13 mouse cellular contexts compared by ENCODE assay signal in genomic region chr3:57429486-57429885, GRCm38 (mm10). TPM values are rescaled to one million over a fixed set of nuclear protein-coding genes. Genes with fewer than 3 reads are reported as not detected.
DNase-seq lines count a peak whose midpoint lies in the region; ATAC-seq and TF ChIP-seq lines count a peak whose summit lies in the region.
"Had no signal": no experiment of that assay in that cellular context is flagged by ENCODE, and none has a peak within 500 bp of the region (broad histone marks: within the 10 kb centered on the region; RNA-seq: fewer than 3 reads in every experiment).

No protein-coding gene starts in this region.

- H3K4me1 ChIP-seq in liver, adult 2 months (ENCODE audit: control insufficient read depth, insufficient read depth, low read length), result peaks cover 11% of the 10 kb centered on the region
- H3K4me1 ChIP-seq in liver, embryonic 12.5 days, result no peaks in the 10 kb centered on the region
- peaks cover 4% of the 10 kb centered on the region; the same call in 1 of the 2 replicates for H3K4me1 ChIP-seq in heart, embryonic 10.5 days
- H3K4me1 ChIP-seq in kidney, embryonic 15.5 days, result peaks cover 19% of the 10 kb centered on the region

- no peak for ATAC-seq in liver, embryonic 12.5 days
- ATAC-seq in kidney, embryonic 15.5 days (replicated peaks; ENCODE audit: low FRiP score), result no peak

- no peaks in the 10 kb centered on the region for H3K27me3 ChIP-seq in liver, adult 2 months (ENCODE audit: control insufficient read depth, insufficient read depth, low read length)
- no peaks in the 10 kb centered on the region for H3K27me3 ChIP-seq in liver, embryonic 12.5 days (replicated peaks)
- no peaks in the 10 kb centered on the region for H3K27me3 ChIP-seq in heart, embryonic 10.5 days (ENCODE audit: insufficient read depth, poor library complexity, severe bottlenecking)
- no peaks in the 10 kb centered on the region for H3K27me3 ChIP-seq in kidney, embryonic 15.5 days
- H3K27me3 ChIP-seq: neural tube, embryonic 13.5 days had no signal

- peak; percentile 59 for DNase-seq in liver, adult 2 months (ENCODE audit: extremely low read depth, low read depth, low spot score)
- DNase-seq in heart, embryonic 10.5 days (ENCODE audit: low spot score), result no peak
- DNase-seq in telencephalon, adult 2 months (ENCODE audit: low read depth, low spot score), result peak; percentile 1
- no peak for DNase-seq in cerebellum, adult 11 months
- no peak for DNase-seq in MN1 (ENCODE audit: low spot score)
- DNase-seq: cerebellum, postnatal 10 days; thymus, postnatal 25 days had no signal

- H3K27ac ChIP-seq in liver, adult 2 months (replicated peaks; ENCODE audit: insufficient read depth, low read depth, low read length), result no peak overlapping the region
- no peak overlapping the region for H3K27ac ChIP-seq in liver, embryonic 12.5 days
- 0 out of 2 replicates have a peak overlapping the region, but pooled peaks have one; percentile 42 for H3K27ac ChIP-seq in heart, embryonic 10.5 days
- H3K27ac ChIP-seq in kidney, embryonic 15.5 days, result peak overlapping the region; percentile 55; the same call in 1 of the 2 replicates
- H3K27ac ChIP-seq: limb, embryonic 10.5 days; neural tube, embryonic 13.5 days had no signal

- no peak overlapping the region for H3K9ac ChIP-seq in liver, adult 2 months (ENCODE audit: low read depth, low read length)
- no peak overlapping the region for H3K9ac ChIP-seq in liver, embryonic 12.5 days
- no peak overlapping the region for H3K9ac ChIP-seq in kidney, embryonic 15.5 days
- H3K9ac ChIP-seq: neural tube, embryonic 13.5 days had no signal

- no peaks in the 10 kb centered on the region for H3K79me2 ChIP-seq in liver, adult 2 months (ENCODE audit: control insufficient read depth, insufficient read depth, low read length)

- 0 out of 2 replicates have a peak, but pooled peaks have one; percentile 2 for TF ChIP-seq CTCF in liver, adult 2 months (IDR thresholded peaks at IDR 0.05; ENCODE audit: low read depth, low read length)

- H3K36me3 ChIP-seq in liver, adult 2 months (ENCODE audit: control insufficient read depth, insufficient read depth, low read length), result peaks cover 9% of the 10 kb centered on the region
- H3K36me3 ChIP-seq in liver, embryonic 12.5 days, result 0 out of 2 replicates have a peak, but pooled peaks cover 3% of the 10 kb centered on the region
- H3K36me3 ChIP-seq in heart, embryonic 10.5 days, result no peaks in the 10 kb centered on the region
- no peaks in the 10 kb centered on the region for H3K36me3 ChIP-seq in kidney, embryonic 15.5 days
- H3K36me3 ChIP-seq: limb, embryonic 10.5 days; neural tube, embryonic 13.5 days had no signal

- H3K4me2 ChIP-seq in liver, embryonic 12.5 days, result no peak overlapping the region
- no peak overlapping the region for H3K4me2 ChIP-seq in kidney, embryonic 15.5 days
- H3K4me2 ChIP-seq: neural tube, embryonic 13.5 days had no signal

- WGBS in liver, adult 2 months, result 46% methylated on average over 4 of the region's 4 CpGs
- 45% methylated on average over 4 of the region's 4 CpGs for WGBS in liver, embryonic 12.5 days (ENCODE audit: insufficient replicate concordance)
- 64% methylated on average over 4 of the region's 4 CpGs for WGBS in heart, embryonic 10.5 days
- WGBS in kidney, embryonic 15.5 days, result 41% methylated on average over 4 of the region's 4 CpGs

- no peaks in the 10 kb centered on the region for H3K9me3 ChIP-seq in liver, embryonic 12.5 days (replicated peaks)
- H3K9me3 ChIP-seq in heart, embryonic 10.5 days, result no peaks in the 10 kb centered on the region
- H3K9me3 ChIP-seq in kidney, embryonic 15.5 days (replicated peaks), result no peaks in the 10 kb centered on the region
- H3K9me3 ChIP-seq: limb, embryonic 10.5 days; neural tube, embryonic 13.5 days had no signal

- TF ChIP-seq POLR2A in liver, adult 2 months (IDR thresholded peaks at IDR 0.05; ENCODE audit: extremely low read depth, insufficient read depth, low read length), result no peak

- H3K4me3 ChIP-seq in liver, adult 2 months (ENCODE audit: insufficient read depth, low read depth, low read length), result no peak overlapping the region
- no peak overlapping the region for H3K4me3 ChIP-seq in liver, embryonic 12.5 days
- H3K4me3 ChIP-seq in heart, embryonic 10.5 days, result no peak overlapping the region
- H3K4me3 ChIP-seq in kidney, embryonic 15.5 days (replicated peaks), result no peak overlapping the region
- H3K4me3 ChIP-seq: limb, embryonic 10.5 days; neural tube, embryonic 13.5 days had no signal

RNA-seq across cellular contexts. Expression of gene Tm4sf4, which starts 4.4 kb away (rescaled TPM):
- total RNA-seq in liver, adult 2 months (2014; rRNA removed), result 144 and 193 TPM in 2 replicates
- polyA plus RNA-seq in liver, adult 2 months (2012; rRNA removed), result 99.2 and 131 TPM in 2 replicates
- polyA plus RNA-seq in liver, embryonic 12.5 days (2016; fragmentation: Nextera tagmentation; extraction: Ambion mirVana), result 17.1 and 18.8 TPM in 2 replicates
- polyA plus RNA-seq in heart, embryonic 10.5 days (2016; fragmentation: Nextera tagmentation; extraction: Ambion mirVana), result 0.28 and 1.5 TPM in 2 replicates
- 1.9 and 3.1 TPM in 2 replicates for polyA plus RNA-seq in kidney, embryonic 15.5 days (2015; fragmentation: Nextera tagmentation; extraction: Ambion mirVana)
- total RNA-seq: gastrocnemius, adult 8-10 months; megakaryocyte-erythroid progenitor cell, adult 5-6 weeks had no signal
- polyA plus RNA-seq: limb, embryonic 10.5 days had no signal

Comparison
In these comparisons a context has a peak if more than half of its experiments do, and no peak if none do; other contexts are left out.
1. DNase-seq: peak in liver, adult 2 months (single experiment) and telencephalon, adult 2 months (single experiment); none in heart, embryonic 10.5 days (single experiment), cerebellum, adult 11 months (single experiment) and MN1 (single experiment).
2. H3K27ac ChIP-seq: peak in heart, embryonic 10.5 days (single experiment) and kidney, embryonic 15.5 days (single experiment); none in liver, adult 2 months (single experiment) and liver, embryonic 12.5 days (single experiment).